Mouse (Mus musculus) myocyte (in vitro differentiated cells): ENCODE results near the gene Chmp4b.

Source experiments
- CEBPB ChIP-seq: IDR thresholded peaks from 2 replicates; pipeline ENCODE4 v1.6.1; 2011; ENCODE audit warnings: mild to moderate bottlenecking, moderate library complexity; ENCODE audit not compliant: poor library complexity, insufficient read depth, severe bottlenecking
- E2F4 ChIP-seq: IDR thresholded peaks from one replicate; pipeline ENCODE4 v1.6.1; 2011; ENCODE audit warnings: mild to moderate bottlenecking, control low read depth, moderate library complexity; ENCODE audit not compliant: insufficient read depth
- MAX ChIP-seq: IDR thresholded peaks from one replicate; pipeline ENCODE4 v1.6.1; 2011; ENCODE audit warnings: low read depth, mild to moderate bottlenecking, control low read depth
- MYOD1 ChIP-seq, 3 experiments: IDR thresholded peaks; one replicate each; pipeline ENCODE4 v1.6.1; 2011; ENCODE audit warnings: control low read depth in 2 of 3, low read depth in 2 of 3, mild to moderate bottlenecking in 2 of 3, moderate library complexity in 1 of 3; ENCODE audit not compliant: insufficient read length in 2 of 3, control insufficient read depth in 1 of 3
- MYOG ChIP-seq, 3 experiments: IDR thresholded peaks; one replicate each; pipeline ENCODE4 v1.6.1; 2011; ENCODE audit warnings: control low read depth in 2 of 3, low read depth in 2 of 3, mild to moderate bottlenecking in 2 of 3; ENCODE audit not compliant: insufficient read length in 2 of 3, control insufficient read depth in 1 of 3, insufficient read depth in 1 of 3
- POLR2A ChIP-seq: IDR thresholded peaks from one replicate; pipeline ENCODE4 v1.6.1; 2011; ENCODE audit warnings: low read depth, mild to moderate bottlenecking, control low read depth, moderate library complexity; ENCODE audit not compliant: insufficient read length
- POLR2AphosphoS2 ChIP-seq: IDR thresholded peaks from one replicate; pipeline ENCODE4 v1.6.1; 2011; ENCODE audit warnings: low read depth, control low read depth; ENCODE audit not compliant: insufficient read length
- REST ChIP-seq: IDR thresholded peaks from one replicate; pipeline ENCODE4 v1.6.1; 2011; ENCODE audit warnings: mild to moderate bottlenecking, control low read depth, moderate library complexity; ENCODE audit not compliant: insufficient read depth, insufficient read length
- SRF ChIP-seq: IDR thresholded peaks from one replicate; pipeline ENCODE4 v1.6.1; 2011; ENCODE audit warnings: low read depth; ENCODE audit not compliant: control insufficient read depth, insufficient read length
- TCF12 ChIP-seq: IDR thresholded peaks from one replicate; pipeline ENCODE4 v1.6.1; 2011; ENCODE audit warnings: mild to moderate bottlenecking, control low read depth; ENCODE audit not compliant: poor library complexity, insufficient read depth, severe bottlenecking
- TCF3 ChIP-seq: IDR thresholded peaks from one replicate; pipeline ENCODE4 v1.6.1; 2011; ENCODE audit warnings: low read depth, control low read depth; ENCODE audit not compliant: insufficient read length
- USF1 ChIP-seq: IDR thresholded peaks from one replicate; pipeline ENCODE4 v1.6.1; 2011; ENCODE audit warnings: low read depth, mild to moderate bottlenecking, control low read depth, moderate library complexity

GRCm38 (mm10) chr2:154648086-154648485, 3.4 kb upstream of the Chmp4b start:
- TF ChIP-seq USF1 (no peak), POLR2A (no peak), TCF3 (no peak), TCF12 (no peak), MYOD1 (IDR thresholded peaks at IDR 0.05; ENCODE audit: control insufficient read depth in 1 of 3, insufficient read length in 2 of 3, low read depth in 2 of 3) (no peak), MYOG (IDR thresholded peaks at IDR 0.05; ENCODE audit: control insufficient read depth in 1 of 3, insufficient read depth in 1 of 3, insufficient read length in 2 of 3, low read depth in 2 of 3) (no peak), MAX (no peak), SRF (no peak), CEBPB (no peak), E2F4 (no peak), REST (no peak), POLR2AphosphoS2 (no peak)
